Mouse (Mus musculus) megakaryocyte-erythroid progenitor cell, adult 5-6 weeks (primary cell): ENCODE data around the gene Agpat1. TPM values are rescaled to one million over a fixed set of nuclear protein-coding genes. Genes with fewer than 3 reads are reported as not detected.

ENCODE experiments used
- ATAC-seq: replicated peaks from 2 replicates; pipeline ENCODE4 v1.8.0; 2016; ENCODE audit warnings: mild to moderate bottlenecking, inconsistent platforms; ENCODE audit not compliant: severe bottlenecking, poor library complexity, low FRiP score, low TSS enrichment
- total RNA-seq, 2 experiments: library from RNA; stranded (forward) in 1 of 2; stranded (reverse) in 1 of 2; fragments of 200-1000, 215-1000 nt in 1 of 2; fragments of >200 nt in 1 of 2; fragmentation: Nextera tagmentation in 1 of 2; gene quantifications; 2 replicates each; pipeline ENCODE4 v1.2.3; 2014 to 2017

Gene Agpat1
- total RNA-seq, 2 experiments from 2014 or later, result 51.2 to 104 TPM

- no peak for ATAC-seq
Measured at GRCm38 (mm10) chr17:34585121-34585520, 18.9 kb upstream of the Agpat1 start.

- ATAC-seq, result no peak
Measured at GRCm38 (mm10) chr17:34585877-34586771, 17.9 kb upstream of the Agpat1 start.

GRCm38 (mm10) chr17:34586796-34587422 is 17.2 kb upstream of the Agpat1 start:
- peak; percentile 57 for ATAC-seq

- ATAC-seq, result peak; percentile 44
Measured at GRCm38 (mm10) chr17:34587423-34587811, 16.6 kb upstream of the Agpat1 start.

- no peak for ATAC-seq
Measured at GRCm38 (mm10) chr17:34587814-34588213, 16.2 kb upstream of the Agpat1 start.

- no peak for ATAC-seq
Measured at GRCm38 (mm10) chr17:34588767-34589166, 15.3 kb upstream of the Agpat1 start.

- ATAC-seq, result no peak
Measured at GRCm38 (mm10) chr17:34589206-34589605, 14.9 kb upstream of the Agpat1 start.

GRCm38 (mm10) chr17:34589681-34590101 is 14.4 kb upstream of the Agpat1 start, which contains the start of gene Gpsm3:
Gene Gpsm3 (plus strand): TSS chr17:34589806.
- ATAC-seq, result no peak

- ATAC-seq, result no peak
Measured at GRCm38 (mm10) chr17:34590154-34590987, 13.7 kb upstream of the Agpat1 start.

GRCm38 (mm10) chr17:34591029-34591993 is 12.8 kb upstream of the Agpat1 start, which contains the start of gene Pbx2:
Gene Pbx2 (plus strand): TSS chr17:34591266.
- ATAC-seq, result no peak

GRCm38 (mm10) chr17:34591994-34592375 is 12.1 kb upstream of the Agpat1 start:
- ATAC-seq, result peak; percentile 38

GRCm38 (mm10) chr17:34592581-34593549 is 11.2 kb upstream of the Agpat1 start:
- ATAC-seq, result no peak

- ATAC-seq, result no peak
Measured at GRCm38 (mm10) chr17:34593752-34594525, 10.1 kb upstream of the Agpat1 start.

- ATAC-seq, result no peak
Measured at GRCm38 (mm10) chr17:34596098-34596497, 8.0 kb upstream of the Agpat1 start.

GRCm38 (mm10) chr17:34597566-34598095 is 6.4 kb upstream of the Agpat1 start, which contains the start of gene Ager:
Gene Ager (plus strand): TSS chr17:34597862.
- no peak for ATAC-seq

- no peak for ATAC-seq
Measured at GRCm38 (mm10) chr17:34599891-34600290, 4.2 kb upstream of the Agpat1 start.

GRCm38 (mm10) chr17:34601796-34602195 is 2.3 kb upstream of the Agpat1 start:
- no peak for ATAC-seq
